ENCODE assay signal across 24 mouse cellular contexts in the genomic region with DNA sequence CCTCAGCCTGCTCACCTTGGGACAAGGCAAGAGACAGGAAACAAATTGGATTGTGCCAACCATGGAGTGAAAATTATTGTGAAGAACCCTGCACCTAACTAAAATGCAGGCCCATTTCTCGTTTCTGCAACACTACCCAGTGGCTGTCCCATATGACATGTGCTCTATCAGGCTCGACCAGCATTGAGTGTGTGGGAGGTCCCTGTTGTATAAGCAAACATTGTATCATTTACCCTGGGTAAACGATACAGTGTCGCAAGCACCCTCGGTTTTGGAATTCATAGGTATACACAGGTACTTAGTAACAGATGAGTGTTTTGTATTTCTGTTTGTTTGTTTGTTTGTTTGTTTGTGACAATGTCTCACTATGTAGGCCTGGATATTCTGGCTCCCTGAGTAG.
DNase-seq lines count a peak whose midpoint lies in the region; ATAC-seq and TF ChIP-seq lines count a peak whose summit lies in the region.
"Had no signal": no experiment of that assay in that cellular context is flagged by ENCODE, and none has a peak within 500 bp of the region (broad histone marks: within the 10 kb centered on the region; RNA-seq: fewer than 3 reads in every experiment).

No protein-coding gene starts in this region.

- 0 out of 2 replicates have a peak, but pooled peaks cover 3% of the 10 kb centered on the region for H3K9me3 ChIP-seq in liver, embryonic 13.5 days (replicated peaks)
- no peaks in the 10 kb centered on the region for H3K9me3 ChIP-seq in liver, embryonic 16.5 days (replicated peaks; ENCODE audit: control insufficient read depth, low read length)
- no peaks in the 10 kb centered on the region for H3K9me3 ChIP-seq in hindbrain, embryonic 11.5 days (ENCODE audit: control insufficient read depth, low read length)
- H3K9me3 ChIP-seq: forebrain, embryonic 10.5 days; forebrain, embryonic 13.5 days; hindbrain, embryonic 13.5 days had no signal

- H3K27ac ChIP-seq in liver, embryonic 13.5 days: no peak overlapping the region
- no peak overlapping the region for H3K27ac ChIP-seq in liver, embryonic 16.5 days (ENCODE audit: low read length)
- no peak overlapping the region for H3K27ac ChIP-seq in hindbrain, embryonic 11.5 days (ENCODE audit: low read depth, low read length)
- no peak overlapping the region for H3K27ac ChIP-seq in left cerebral cortex, adult 2 months
- H3K27ac ChIP-seq: forebrain, embryonic 10.5 days; forebrain, embryonic 13.5 days; hindbrain, embryonic 13.5 days had no signal

- WGBS in lung, adult 2 months: 62% methylated on average over 5 of the region's 5 CpGs
- 54% methylated on average over 5 of the region's 5 CpGs for WGBS in liver, embryonic 13.5 days (ENCODE audit: insufficient replicate concordance)
- WGBS in liver, embryonic 16.5 days (ENCODE audit: insufficient replicate concordance): 56% methylated on average over 5 of the region's 5 CpGs
- WGBS in hindbrain, embryonic 11.5 days: 87% methylated on average over 5 of the region's 5 CpGs

- ATAC-seq in liver, embryonic 13.5 days (ENCODE audit: low read depth): peak; percentile 58; the same call in 1 of the 2 replicates
- ATAC-seq in liver, embryonic 16.5 days (ENCODE audit: low read depth): peak; percentile 87
- ATAC-seq in hindbrain, embryonic 11.5 days (ENCODE audit: low FRiP score): no peak
- ATAC-seq: forebrain, embryonic 13.5 days; forebrain, embryonic 16.5 days; Patski had no signal

- TF ChIP-seq POLR2A in lung, adult 2 months (IDR thresholded peaks at IDR 0.05; ENCODE audit: borderline replicate concordance, extremely low read depth, low read depth, low read length): no peak

- no peak overlapping the region for H3K9ac ChIP-seq in liver, embryonic 13.5 days
- H3K9ac ChIP-seq in liver, embryonic 16.5 days (ENCODE audit: low read depth, low read length): no peak overlapping the region
- no peak overlapping the region for H3K9ac ChIP-seq in hindbrain, embryonic 11.5 days (ENCODE audit: low read depth, low read length)
- H3K9ac ChIP-seq: forebrain, embryonic 13.5 days; hindbrain, embryonic 13.5 days had no signal

- H3K4me2 ChIP-seq in liver, embryonic 13.5 days: no peak overlapping the region
- H3K4me2 ChIP-seq in liver, embryonic 16.5 days (ENCODE audit: low read depth, low read length): no peak overlapping the region
- no peak overlapping the region for H3K4me2 ChIP-seq in hindbrain, embryonic 11.5 days (replicated peaks; ENCODE audit: low read depth, low read length)
- H3K4me2 ChIP-seq: forebrain, embryonic 13.5 days; heart, embryonic 11.5 days; hindbrain, embryonic 13.5 days had no signal

- no peaks in the 10 kb centered on the region for H3K4me1 ChIP-seq in lung, adult 2 months (ENCODE audit: control insufficient read depth, insufficient read depth, low read length)
- peaks cover 9% of the 10 kb centered on the region for H3K4me1 ChIP-seq in liver, embryonic 13.5 days (replicated peaks)
- no peaks in the 10 kb centered on the region for H3K4me1 ChIP-seq in liver, embryonic 16.5 days (ENCODE audit: control insufficient read depth, low read depth, low read length)
- no peaks in the 10 kb centered on the region for H3K4me1 ChIP-seq in hindbrain, embryonic 11.5 days (replicated peaks; ENCODE audit: control insufficient read depth, insufficient read depth, low read length)
- H3K4me1 ChIP-seq: forebrain, embryonic 13.5 days; hindbrain, embryonic 13.5 days had no signal

- peaks cover 6% of the 10 kb centered on the region; the same call in 1 of the 2 replicates for H3K36me3 ChIP-seq in liver, embryonic 13.5 days
- H3K36me3 ChIP-seq in liver, embryonic 16.5 days (ENCODE audit: control insufficient read depth, insufficient read depth): no peaks in the 10 kb centered on the region
- peaks cover 5% of the 10 kb centered on the region; the same call in 1 of the 2 replicates for H3K36me3 ChIP-seq in hindbrain, embryonic 11.5 days (ENCODE audit: control insufficient read depth, insufficient read depth, low read length)
- H3K36me3 ChIP-seq: G1E had no signal

- no peak for TF ChIP-seq CTCF in lung, adult 2 months (IDR thresholded peaks at IDR 0.05; ENCODE audit: insufficient read depth, low read length)
- no peak for TF ChIP-seq CTCF in left cerebral cortex, adult 2 months (IDR thresholded peaks at IDR 0.05)

- H3K27me3 ChIP-seq in liver, embryonic 13.5 days: no peaks in the 10 kb centered on the region
- H3K27me3 ChIP-seq in liver, embryonic 16.5 days (ENCODE audit: control insufficient read depth, insufficient read depth, low read depth, low read length): no peaks in the 10 kb centered on the region
- no peaks in the 10 kb centered on the region for H3K27me3 ChIP-seq in hindbrain, embryonic 11.5 days (ENCODE audit: control insufficient read depth, insufficient read depth, low read length)
- H3K27me3 ChIP-seq: CH12.LX; forebrain, embryonic 13.5 days; hindbrain, embryonic 13.5 days; Patski had no signal

- intact Hi-C loops in left cerebral cortex, adult 2 months (cut with DNase I): loop anchor here (5.0 kb wide), 1 partner anchor 37 kb away; no protein-coding TSS in a partner anchor

- H3K4me3 ChIP-seq in lung, adult 2 months (replicated peaks; ENCODE audit: extremely low read depth, low read depth, low read length): no peak overlapping the region
- no peak overlapping the region for H3K4me3 ChIP-seq in liver, embryonic 13.5 days (replicated peaks)
- H3K4me3 ChIP-seq in liver, embryonic 16.5 days (ENCODE audit: low read depth, low read length): no peak overlapping the region
- no peak overlapping the region for H3K4me3 ChIP-seq in hindbrain, embryonic 11.5 days (ENCODE audit: low read depth, low read length)
- no peak overlapping the region for H3K4me3 ChIP-seq in left cerebral cortex, adult 2 months
- H3K4me3 ChIP-seq: forebrain, embryonic 10.5 days; forebrain, embryonic 13.5 days; hindbrain, embryonic 13.5 days had no signal

- peak; percentile 6 for DNase-seq in lung, postnatal 25 days (ENCODE audit: low spot score)
- DNase-seq in lung, adult 2 months: no peak
- peak; percentile 12 for DNase-seq in gonadal fat pad, adult 2 months (ENCODE audit: low read depth)
- no peak for DNase-seq in liver, embryonic 13.5 days
- DNase-seq in hindbrain, embryonic 11.5 days (ENCODE audit: low spot score): no peak
- DNase-seq in left cerebral cortex, adult 2 months (ENCODE audit: extremely low spot score in 1 of 2, low spot score in 2 of 2): no peak
- DNase-seq: adrenal gland, postnatal 10 days; adrenal gland, postnatal 36 days; B cell, adult 2 months; cerebellum, adult 18-20 months; cerebellum, adult 9-10 months; cerebellum, postnatal 14 days; gastrocnemius, postnatal 10 days; gastrocnemius, postnatal 36 days; heart, adult 11 months had no signal

Comparison
In these comparisons a context has a peak if more than half of its experiments do, and no peak if none do; other contexts are left out.
1. DNase-seq: peak in lung, postnatal 25 days (single experiment) and gonadal fat pad, adult 2 months (single experiment); none in lung, adult 2 months (single experiment), liver, embryonic 13.5 days (single experiment), hindbrain, embryonic 11.5 days (single experiment) and left cerebral cortex, adult 2 months (0 of 2).